Mouse (Mus musculus) liver, adult 2 months (tissue): Measurements from ENCODE around the gene Ptar1. TPM values are rescaled to one million over a fixed set of nuclear protein-coding genes. Genes with fewer than 3 reads are reported as not detected.

Experiments used
- DNase-seq: peaks from one replicate; pipeline ENCODE4 v3.0.0-alpha.2; 2011; ENCODE audit warnings: low read depth, low spot score; ENCODE audit errors: extremely low read depth
- H3K27ac ChIP-seq: fragments of 200-500 bp; replicated peaks from 2 replicates; pipeline ENCODE4 v1.5.1; 2012; ENCODE audit warnings: low read depth, mild to moderate bottlenecking, control low read depth, inconsistent platforms, low read length; ENCODE audit not compliant: insufficient read depth
- H3K27me3 ChIP-seq: fragments of 200-500 bp; 2 replicates; pipeline ENCODE4 v1.6.1; 2012; ENCODE audit warnings: mild to moderate bottlenecking, moderate library complexity, low read length, inconsistent platforms; ENCODE audit not compliant: control insufficient read depth, insufficient read depth
- H3K36me3 ChIP-seq: fragments of 200-500 bp; 2 replicates; pipeline ENCODE4 v1.6.1; 2012; ENCODE audit warnings: low read length, inconsistent platforms; ENCODE audit not compliant: control insufficient read depth, insufficient read depth
- H3K4me1 ChIP-seq: fragments of 200-500 bp; 2 replicates; pipeline ENCODE4 v1.6.1; 2011; ENCODE audit warnings: low read length; ENCODE audit not compliant: control insufficient read depth, insufficient read depth
- H3K4me3 ChIP-seq: fragments of 200-500 bp; 2 replicates; pipeline ENCODE4 v1.5.1; 2011; ENCODE audit warnings: low read depth, mild to moderate bottlenecking, control low read depth, low read length, moderate library complexity; ENCODE audit not compliant: insufficient read depth
- H3K79me2 ChIP-seq: fragments of 200-500 bp; 2 replicates; pipeline ENCODE4 v1.6.1; 2012; ENCODE audit warnings: inconsistent platforms, mild to moderate bottlenecking, low read length, moderate library complexity; ENCODE audit not compliant: control insufficient read depth, insufficient read depth
- H3K9ac ChIP-seq: fragments of 200-500 bp; 2 replicates; pipeline ENCODE4 v1.6.1; 2012; ENCODE audit warnings: low read depth, mild to moderate bottlenecking, control low read depth, inconsistent platforms, low read length
- CTCF ChIP-seq: fragments of 200-500 bp; IDR thresholded peaks from 2 replicates; pipeline ENCODE4 v1.5.1; 2011; ENCODE audit warnings: low read depth, low read length, control low read depth
- POLR2A ChIP-seq: fragments of 200-500 bp; IDR thresholded peaks from 2 replicates; pipeline ENCODE4 v1.6.1; 2011; ENCODE audit warnings: low read length, control low read depth; ENCODE audit not compliant: insufficient read depth; ENCODE audit errors: extremely low read depth
- WGBS: fragments of 180-500 bp; shearing (Covaris S2); methylation state at CpG from one replicate; pipeline ENCODE4 v1.1.7; 2018; 5-methylcytosine and 5-hydroxymethylcytosine counted together
- polyA plus RNA-seq: library from polyadenylated mRNA; depleted of rRNA; stranded (reverse); fragments of >200 nt; gene quantifications from 2 replicates; pipeline ENCODE4 v1.2.3, GENCODE M21; 2012
- total RNA-seq: library from RNA; depleted of rRNA; stranded (reverse); fragments of >200 nt; gene quantifications from 2 replicates; pipeline ENCODE4 v1.2.3, GENCODE M21; 2014

Gene Ptar1
- total and polyA plus RNA-seq, 2 experiments: 1.8 to 6.2 TPM

DNA sequence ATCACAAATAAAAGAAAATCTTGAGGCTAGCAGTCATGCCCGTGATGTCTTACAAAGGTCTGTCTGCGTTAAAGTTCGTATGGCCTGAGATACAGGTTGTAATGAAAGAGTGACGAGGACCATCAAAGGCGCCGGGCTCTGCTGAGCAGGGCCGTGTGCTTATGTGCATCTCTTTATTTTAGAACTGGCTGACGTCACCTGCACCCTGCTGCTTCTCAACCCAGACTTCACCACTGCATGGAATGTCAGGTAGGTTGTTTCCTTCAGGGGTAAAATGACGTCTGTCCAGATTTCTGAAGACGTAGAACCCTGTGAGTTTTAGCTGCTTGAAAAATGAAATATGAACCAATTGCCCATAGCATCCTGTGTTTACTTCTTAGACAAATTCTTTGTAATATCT, 15.7 kb downstream of the Ptar1 start:
- Histone ChIP-seq H3K27me3 (no peaks in the 10 kb centered on the region), H3K27ac (no peak overlapping the region), H3K4me3 (no peak overlapping the region), H3K79me2 (peaks cover 4% of the 10 kb centered on the region; the same call in 1 of the 2 replicates), H3K36me3 (peaks cover 9% of the 10 kb centered on the region; the same call in 1 of the 2 replicates), H3K9ac (no peak overlapping the region), H3K4me1 (no peaks in the 10 kb centered on the region)
- DNase-seq: no peak
- 95% methylated on average over 10 of the region's 10 CpGs for WGBS
- no peak for TF ChIP-seq CTCF

DNA sequence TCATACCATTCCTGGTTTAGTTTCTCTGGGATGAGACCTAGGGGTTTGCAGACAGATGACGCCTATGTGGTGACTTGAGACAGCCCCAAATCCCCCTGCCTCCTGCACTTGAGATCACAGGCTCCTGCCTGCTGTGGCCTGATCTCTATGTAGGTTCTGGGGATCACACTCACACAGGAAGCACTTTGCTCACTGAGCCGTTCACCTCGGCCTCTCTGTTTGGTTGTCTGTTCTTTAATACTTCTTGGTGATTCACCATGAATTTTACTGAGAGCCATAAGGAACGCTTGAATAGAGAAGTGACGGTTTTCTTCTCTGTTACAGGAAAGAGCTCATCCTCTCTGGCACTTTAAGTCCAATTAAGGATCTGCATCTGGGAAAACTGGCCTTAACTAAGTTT, 18.2 kb downstream of the Ptar1 start:
- no peaks in the 10 kb centered on the region for H3K27me3 ChIP-seq
- H3K79me2 ChIP-seq: no peaks in the 10 kb centered on the region; the same call in 1 of the 2 replicates
- H3K4me1 ChIP-seq: no peaks in the 10 kb centered on the region
- no peak overlapping the region for H3K9ac ChIP-seq
- 96% methylated on average over 5 of the region's 5 CpGs for WGBS
- no peak for DNase-seq
- H3K4me3 ChIP-seq: no peak overlapping the region
- peaks cover 24% of the 10 kb centered on the region for H3K36me3 ChIP-seq
- no peak overlapping the region for H3K27ac ChIP-seq
- no peak for TF ChIP-seq POLR2A
- no peak for TF ChIP-seq CTCF

DNA sequence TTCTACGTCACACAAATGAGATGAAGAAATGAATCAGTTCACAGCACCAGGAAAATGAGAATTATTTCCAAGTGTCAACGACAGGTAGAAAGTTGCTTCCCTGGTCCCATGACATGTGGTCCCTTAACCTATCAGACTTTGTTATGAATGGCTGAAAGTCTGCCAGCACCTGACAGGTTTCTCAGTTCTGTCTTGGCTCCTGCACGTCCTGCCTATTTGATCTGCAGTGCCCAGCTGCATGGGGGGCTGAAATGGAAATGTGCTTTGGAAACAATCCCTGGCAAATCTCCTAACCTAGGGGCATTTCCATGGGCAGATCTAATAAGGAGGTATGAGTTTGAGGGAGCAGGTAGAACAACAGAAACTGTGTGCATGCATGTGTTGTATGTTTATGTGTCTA, 59.3 kb downstream of the Ptar1 start:
- Histone ChIP-seq H3K9ac (no peak overlapping the region), H3K4me3 (no peak overlapping the region), H3K36me3 (no peaks in the 10 kb centered on the region), H3K27ac (no peak overlapping the region), H3K4me1 (no peaks in the 10 kb centered on the region), H3K27me3 (no peaks in the 10 kb centered on the region), H3K79me2 (no peaks in the 10 kb centered on the region)
- 74% methylated on average over 3 of the region's 3 CpGs for WGBS
- no peak for TF ChIP-seq POLR2A
- DNase-seq: no peak

DNA sequence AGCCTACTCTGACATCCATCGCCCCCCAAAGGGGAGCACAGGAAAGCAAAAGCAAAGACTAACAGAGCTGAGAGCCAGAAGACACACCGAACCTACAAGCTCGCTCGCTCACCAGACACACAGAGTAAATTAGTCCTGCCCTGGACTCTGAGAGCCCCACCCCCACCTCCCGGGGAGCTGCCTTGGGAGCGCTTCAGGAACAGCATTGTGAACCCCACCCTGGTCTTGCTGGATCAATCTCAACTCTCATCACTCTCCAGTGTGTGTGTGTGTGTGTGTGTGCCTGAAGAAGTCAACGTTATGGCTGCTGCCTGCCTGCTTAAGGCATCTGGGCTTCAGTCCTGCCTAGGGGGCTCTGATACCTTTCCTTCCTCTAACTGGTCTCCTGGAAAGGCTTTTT, 69.8 kb downstream of the Ptar1 start:
- no peaks in the 10 kb centered on the region for H3K36me3 ChIP-seq
- H3K4me3 ChIP-seq: no peak overlapping the region
- H3K79me2 ChIP-seq: no peaks in the 10 kb centered on the region
- 13% methylated on average over 7 of the region's 7 CpGs for WGBS
- H3K4me1 ChIP-seq: no peaks in the 10 kb centered on the region
- TF ChIP-seq CTCF: no peak
- H3K27me3 ChIP-seq: peaks cover 7% of the 10 kb centered on the region
- no peak overlapping the region for H3K9ac ChIP-seq
- H3K27ac ChIP-seq: no peak overlapping the region
- no peak for DNase-seq

DNA sequence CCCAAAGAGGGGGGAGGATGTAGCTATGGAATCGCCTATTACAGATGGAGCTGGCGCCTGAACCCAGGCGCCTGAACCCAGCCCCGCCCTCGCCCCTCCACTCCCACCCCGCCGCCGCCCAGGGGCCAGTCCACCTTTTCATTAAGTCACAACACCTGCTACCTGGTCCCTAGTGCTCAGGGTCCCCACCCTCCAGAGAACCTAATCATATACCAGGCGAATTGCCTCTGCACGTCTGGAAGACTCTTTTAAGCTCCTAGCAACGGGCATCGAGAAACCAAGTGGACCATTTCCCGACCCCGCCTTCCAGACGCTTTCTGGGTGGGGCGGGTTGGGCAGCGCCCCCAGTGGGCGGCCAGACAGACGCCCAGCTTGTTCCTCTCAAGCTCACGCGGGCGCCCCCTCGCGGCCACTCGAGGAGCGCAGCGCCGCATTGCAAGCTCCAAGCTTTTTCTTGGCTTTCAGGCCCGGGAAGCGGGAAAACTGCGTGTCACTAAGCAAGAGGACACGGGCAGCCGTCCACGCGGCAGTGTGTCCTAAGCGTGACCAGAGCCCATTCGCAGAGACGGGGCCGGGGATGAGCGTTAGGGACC, 70.8 kb downstream of the Ptar1 start:
- Histone ChIP-seq H3K4me3 (peak overlapping the region; percentile 81), H3K4me1 (no peaks in the 10 kb centered on the region), H3K36me3 (no peaks in the 10 kb centered on the region), H3K79me2 (no peaks in the 10 kb centered on the region), H3K27ac (peak overlapping the region; percentile 10; the same call in 1 of the 2 replicates), H3K27me3 (peaks cover 7% of the 10 kb centered on the region), H3K9ac (peak overlapping the region; percentile 88)
- peak; percentile 88 for TF ChIP-seq CTCF
- no peak for TF ChIP-seq POLR2A
- 2% methylated on average over 40 of the region's 40 CpGs for WGBS
- peak; percentile 62 for DNase-seq

DNA sequence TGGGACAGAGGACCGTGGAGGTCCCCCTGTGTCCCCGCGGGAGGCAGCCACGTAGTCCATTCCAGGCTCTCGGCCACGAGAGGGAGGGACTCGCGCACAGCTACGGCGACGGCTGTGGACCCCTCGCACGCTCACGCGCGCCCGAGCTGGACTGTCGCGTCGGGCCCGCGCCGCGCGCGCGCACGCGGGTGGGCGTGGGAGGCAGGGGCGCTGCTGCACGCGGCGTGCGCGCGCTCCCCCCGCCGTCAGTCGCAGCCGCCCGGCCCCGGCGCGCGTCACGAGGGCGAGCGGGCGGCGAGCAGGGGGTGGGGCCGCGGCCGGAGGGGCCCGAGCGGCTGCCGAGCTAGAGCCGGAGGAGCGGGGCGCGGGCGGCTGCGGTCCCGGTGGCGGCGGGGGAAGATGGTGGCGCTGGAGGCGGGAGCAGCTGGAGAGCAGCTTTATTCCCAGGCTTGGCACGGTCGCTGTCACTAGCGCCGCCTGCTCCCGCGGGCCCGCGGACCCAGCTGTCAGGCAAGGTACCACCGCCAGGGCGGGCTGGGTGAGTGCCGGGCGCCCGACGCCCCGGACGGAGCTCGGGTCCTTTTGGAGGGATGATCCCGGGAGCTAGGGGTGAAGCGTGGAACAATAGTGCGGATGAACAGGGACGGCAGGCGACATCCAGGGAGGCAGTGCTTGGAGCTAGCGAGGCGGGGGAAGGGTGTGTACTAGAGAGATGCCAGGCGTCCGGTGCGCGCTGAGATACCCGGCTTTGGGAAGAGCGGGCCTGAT, 71.5 kb downstream of the Ptar1 start, which contains the start of gene Apba1:
Gene Apba1, plus strand, starts transcription at position 334 of the 768 bp plus-strand sequence.
- H3K4me3 ChIP-seq: peak within 1 kb of the TSS; percentile 81
- no peaks in the 10 kb centered on the region for H3K36me3 ChIP-seq
- under 1% methylated on average over 90 of the region's 98 CpGs for WGBS
- peak within 1 kb of the TSS; percentile 10; the same call in 1 of the 2 replicates for H3K27ac ChIP-seq
- no peaks in the 10 kb centered on the region for H3K79me2 ChIP-seq
- peak; percentile 3 for DNase-seq
- no peaks in the 10 kb centered on the region for H3K4me1 ChIP-seq
- peaks cover 7% of the 10 kb centered on the region for H3K27me3 ChIP-seq
- H3K9ac ChIP-seq: peak within 1 kb of the TSS; percentile 88
- TF ChIP-seq CTCF (no peak), POLR2A (no peak)
